Mouse (Mus musculus) gastrocnemius, postnatal 36 days (tissue): Measurements from ENCODE around the gene Pde4d. TPM values are rescaled to one million over a fixed set of nuclear protein-coding genes. Genes with fewer than 3 reads are reported as not detected.

Experiments used
- DNase-seq, 2 experiments: peaks; one replicate each; pipeline ENCODE4 v3.0.0; 2022
- intact Hi-C: fragments of 180-260 bp; cut with DNase I; formaldehyde crosslinking; loops from one replicate; pipeline ENCODE4 v1.15.1; 2025
- total RNA-seq, 2 experiments: library from RNA; stranded (reverse); gene quantifications; 2 replicates each; pipeline ENCODE4 v1.2.3; 2021

Gene Pde4d
- total RNA-seq, 2 experiments from 2014 or later = 190 to 235 TPM

DNA sequence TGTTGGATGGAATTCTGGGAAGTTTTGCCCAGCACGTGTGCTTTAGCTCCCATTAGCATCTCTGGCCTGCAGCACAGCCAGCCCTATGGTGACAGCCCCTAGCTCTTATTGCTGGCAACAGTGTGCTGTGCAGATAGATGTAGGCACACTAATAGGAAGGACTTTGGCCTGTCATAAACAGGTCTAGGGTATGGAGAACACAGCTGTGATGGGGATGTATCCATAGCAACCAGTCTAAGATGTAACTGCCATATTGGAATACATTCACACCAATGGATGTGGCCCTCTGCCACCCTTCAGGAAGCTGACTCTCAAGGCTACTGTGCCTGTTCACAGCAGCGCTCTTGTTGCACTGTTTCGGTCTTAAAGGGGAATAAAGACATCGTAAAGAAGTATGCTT lies 1462.9 kb downstream of the Pde4d start:
- intact Hi-C loops = no loop called here
- no peak for DNase-seq

DNA sequence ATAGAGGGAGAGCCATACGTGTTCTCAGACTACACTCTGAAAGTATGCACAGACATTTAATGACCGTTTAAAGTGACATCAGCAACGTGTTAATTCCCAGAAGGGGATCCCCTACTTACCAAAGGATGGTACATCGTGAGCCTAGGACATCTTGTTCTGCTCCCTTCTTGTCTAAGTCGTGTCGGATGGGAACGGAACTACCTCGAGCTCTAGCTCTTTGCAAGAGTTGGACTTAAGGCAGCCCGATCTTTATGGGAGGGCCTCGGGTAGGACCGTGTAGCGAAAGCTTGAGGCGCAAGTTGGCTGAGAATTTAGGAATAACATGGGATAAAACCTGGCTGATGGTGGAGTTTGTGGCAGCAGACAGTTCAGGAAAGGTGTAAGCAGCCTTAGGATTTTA lies 1464.5 kb downstream of the Pde4d start:
- no peak for DNase-seq
- intact Hi-C loops = no loop called here

DNA sequence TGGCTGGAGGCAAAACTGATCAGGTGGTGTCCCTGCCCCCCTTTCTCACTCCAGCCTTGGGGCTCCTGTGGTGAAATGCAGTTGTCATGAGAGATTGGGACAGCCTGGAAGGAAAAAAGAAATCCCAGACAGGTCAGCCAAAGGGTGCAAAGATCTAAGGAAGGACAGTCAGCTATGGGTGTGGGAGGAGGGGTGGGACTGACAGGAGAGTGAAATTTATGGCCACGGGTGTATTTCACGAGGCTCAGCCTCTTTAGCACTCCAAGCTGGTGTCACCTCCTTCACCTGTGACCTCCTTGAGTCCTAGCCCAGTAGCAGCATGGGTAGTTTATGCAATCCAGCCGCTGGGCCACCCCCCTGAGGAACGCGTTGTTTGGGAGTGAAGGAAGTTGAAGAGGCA lies 1465.1 kb downstream of the Pde4d start:
- intact Hi-C loops = no loop called here
- DNase-seq = peak; percentile 44 to 62

DNA sequence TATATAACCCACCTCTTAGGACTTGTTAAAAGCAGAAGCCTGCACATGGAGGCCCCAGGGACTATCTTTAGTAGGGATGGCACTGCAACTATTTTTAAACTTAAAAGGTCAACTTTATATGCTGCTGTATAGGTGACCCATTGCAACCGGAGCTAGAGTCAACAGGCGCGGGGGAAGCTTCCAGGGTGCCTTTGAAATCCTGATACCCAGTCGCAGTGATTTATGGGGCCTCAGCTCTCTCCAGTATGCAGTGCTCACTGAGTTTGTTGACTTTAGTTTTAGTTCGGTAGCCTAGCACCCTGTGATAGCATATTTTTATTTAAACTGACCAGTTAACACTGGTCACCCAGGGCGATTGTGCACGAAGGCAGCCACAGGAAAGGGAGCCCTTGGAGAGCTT lies 1465.8 kb downstream of the Pde4d start:
- intact Hi-C loops = no loop called here
- peak in 1 of 2 experiments; percentile 41 for DNase-seq

DNA sequence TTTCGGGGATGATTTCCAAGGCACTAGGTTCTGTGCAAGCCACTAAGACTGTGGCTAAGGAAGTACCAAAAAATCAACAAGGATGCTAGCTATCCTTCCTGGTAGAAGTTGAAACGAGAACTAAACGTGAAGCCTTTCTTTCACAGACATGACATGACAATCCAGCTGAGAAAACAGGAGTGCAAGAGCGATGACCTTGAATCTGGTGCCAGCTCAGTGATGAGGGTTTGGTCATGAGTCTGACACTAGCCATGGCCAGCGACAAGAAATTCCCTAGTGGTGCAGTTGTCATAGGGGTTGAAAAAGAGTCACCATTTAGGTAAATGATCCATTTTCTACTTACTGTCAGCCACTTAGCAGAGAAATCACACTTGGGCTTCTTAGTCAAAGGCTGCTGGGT lies 1466.2 kb downstream of the Pde4d start:
- no peak for DNase-seq
- intact Hi-C loops = no loop called here

DNA sequence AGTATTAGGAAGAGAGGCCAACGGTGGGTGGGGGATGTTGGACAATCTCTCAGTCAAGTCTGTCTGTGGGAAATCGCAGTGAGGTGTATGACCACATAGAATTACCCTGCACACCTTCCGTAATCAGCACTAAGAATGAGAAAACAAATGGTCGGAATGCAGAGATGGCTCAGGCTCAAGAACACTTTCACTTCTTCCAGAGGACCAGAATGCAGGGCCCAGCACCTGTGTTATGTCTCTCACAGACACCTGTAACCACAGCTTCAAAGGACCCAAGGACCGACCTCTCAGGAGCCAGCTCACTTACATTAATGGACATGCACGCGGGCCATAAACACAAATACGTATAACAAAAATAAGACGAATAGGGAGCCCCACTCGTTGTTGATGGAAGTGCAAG lies 1467.8 kb downstream of the Pde4d start:
- no peak for DNase-seq
- intact Hi-C loops = no loop called here

DNA sequence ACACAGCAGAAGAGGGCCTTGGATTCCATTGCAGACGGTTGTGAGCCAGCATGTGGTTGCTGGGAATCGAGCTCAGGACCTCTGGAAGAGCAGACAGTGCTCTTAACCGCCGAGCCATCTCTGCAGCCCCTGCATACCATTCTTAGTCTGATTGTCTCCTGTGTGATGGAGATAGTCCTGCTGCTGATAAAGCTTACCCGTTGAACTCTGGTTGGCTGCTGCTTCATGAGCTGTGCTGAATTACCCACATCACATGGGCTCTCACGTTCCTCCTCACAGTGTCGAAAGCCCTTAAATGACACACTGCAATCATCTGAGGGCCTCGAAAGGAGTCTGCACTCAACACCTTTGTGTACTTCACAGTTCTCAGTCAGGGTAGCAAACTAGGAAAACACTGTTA lies 1468.9 kb downstream of the Pde4d start:
- DNase-seq = no peak
- intact Hi-C loops = no loop called here

DNA sequence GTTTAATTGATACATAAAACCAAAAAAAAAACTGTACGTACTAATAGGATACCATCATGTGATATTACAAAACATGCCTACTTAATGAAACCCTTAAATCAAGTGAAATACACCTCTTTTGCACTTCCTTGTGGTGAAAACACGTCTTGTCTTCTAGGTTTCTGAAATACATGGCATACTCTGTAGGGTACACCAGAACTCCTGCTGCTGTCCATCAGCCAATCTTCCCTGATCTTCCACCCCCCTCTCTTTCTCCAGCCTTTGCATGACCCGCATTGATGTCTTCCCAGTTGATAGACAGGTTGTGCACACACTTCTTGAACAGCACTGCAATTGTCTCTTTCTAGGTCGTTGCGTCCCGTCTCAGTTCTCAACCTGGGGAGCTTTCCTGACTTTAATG lies 1470.5 kb downstream of the Pde4d start:
- intact Hi-C loops = loop anchor here (2.0 kb wide), 1 partner anchor 99 kb away; no protein-coding TSS in a partner anchor
- DNase-seq = no peak

DNA sequence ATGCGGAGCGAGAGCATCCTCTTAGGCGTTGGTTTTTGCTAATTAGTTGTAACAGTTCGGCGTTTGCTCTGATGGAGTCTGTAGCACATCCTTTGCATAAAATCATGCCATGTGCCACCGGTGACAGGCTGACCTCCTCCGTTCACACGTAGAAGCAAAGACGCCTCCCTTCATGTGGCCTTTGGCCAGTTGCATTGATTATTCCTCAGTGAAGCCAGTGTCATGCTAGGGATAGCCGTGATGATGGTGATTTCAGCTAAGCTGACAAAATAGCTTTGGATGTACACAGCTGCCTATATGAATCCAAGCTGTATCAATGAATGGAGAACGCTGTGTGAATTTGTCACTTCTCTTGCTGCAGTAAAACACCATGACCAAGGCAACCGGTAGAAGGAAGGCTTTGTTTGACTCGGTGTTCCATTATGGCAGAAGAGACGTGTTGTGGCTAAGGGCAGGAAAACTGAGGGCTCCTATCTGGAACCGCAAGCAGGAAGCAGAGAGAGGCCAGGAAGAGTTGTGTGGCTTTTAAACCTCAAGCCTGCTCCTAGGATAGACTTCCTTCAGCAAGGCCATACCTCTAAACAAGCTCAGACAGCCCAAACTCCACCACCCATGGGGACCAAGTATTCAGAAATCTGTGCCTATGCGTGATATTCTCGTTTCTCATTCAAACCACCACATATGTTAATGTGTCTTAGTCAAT lies 1471.7 kb downstream of the Pde4d start:
- intact Hi-C loops = loop anchor here (2.0 kb wide), 1 partner anchor 97 kb away; no protein-coding TSS in a partner anchor
- DNase-seq = no peak

DNA sequence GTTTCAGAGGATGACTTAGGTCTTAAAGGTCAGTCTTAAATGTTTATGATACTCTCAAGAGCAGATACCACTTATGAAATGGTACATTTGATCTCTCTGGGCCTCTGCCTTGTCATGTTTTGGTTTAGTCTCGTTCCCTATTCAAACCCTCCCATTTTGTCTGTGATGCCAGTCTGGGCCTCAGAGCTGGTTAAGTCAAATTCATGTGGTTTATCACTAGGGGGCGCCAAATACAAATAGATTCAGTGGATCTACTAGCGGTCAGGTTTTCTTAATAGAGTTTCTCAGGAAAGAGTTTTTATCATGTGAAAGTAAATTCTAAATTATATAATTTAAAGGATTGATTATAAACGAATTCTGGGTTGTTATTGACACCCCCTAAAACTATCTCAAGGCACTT lies 1472.5 kb downstream of the Pde4d start:
- intact Hi-C loops = no loop called here
- peak in 1 of 2 experiments; percentile 38 for DNase-seq

DNA sequence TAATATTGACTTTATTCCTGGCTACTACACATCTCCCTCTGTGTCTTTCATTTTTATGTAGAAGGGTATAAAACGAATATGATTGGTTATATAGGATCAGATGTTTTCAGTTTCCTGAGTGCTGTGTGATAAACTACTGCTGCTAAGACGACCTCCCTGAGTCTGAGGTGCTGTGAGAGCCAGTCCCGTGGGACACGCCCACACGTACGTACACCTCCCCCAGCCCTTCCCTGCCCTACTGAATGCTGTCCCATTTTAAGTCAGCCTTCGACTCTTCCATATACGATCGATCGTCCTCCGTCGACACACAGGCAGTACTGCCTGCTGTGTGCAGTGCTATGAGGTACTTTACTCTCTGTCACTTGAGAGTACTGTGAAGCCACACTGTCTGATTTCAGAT lies 1473.0 kb downstream of the Pde4d start:
- no peak for DNase-seq
- intact Hi-C loops = no loop called here

DNA sequence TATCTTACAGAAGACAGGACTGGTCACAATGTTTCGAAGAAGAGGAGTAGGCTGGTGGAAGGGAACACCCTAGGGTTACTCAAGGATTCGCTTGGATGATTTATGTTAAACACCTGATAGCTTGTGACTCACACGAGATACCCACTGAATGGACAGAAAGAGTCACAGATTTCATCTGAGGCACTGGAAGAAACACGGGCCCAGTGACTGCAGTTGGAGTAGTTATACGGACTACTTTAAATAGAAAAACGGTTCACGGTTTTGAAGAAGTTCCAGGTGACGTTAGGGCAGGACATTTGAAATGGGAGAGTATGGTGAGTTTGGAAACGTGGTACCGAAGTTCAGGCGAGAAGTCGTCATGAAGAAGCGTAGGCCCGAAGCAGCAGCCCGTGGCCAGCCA lies 1475.0 kb downstream of the Pde4d start:
- intact Hi-C loops = no loop called here
- no peak for DNase-seq

DNA sequence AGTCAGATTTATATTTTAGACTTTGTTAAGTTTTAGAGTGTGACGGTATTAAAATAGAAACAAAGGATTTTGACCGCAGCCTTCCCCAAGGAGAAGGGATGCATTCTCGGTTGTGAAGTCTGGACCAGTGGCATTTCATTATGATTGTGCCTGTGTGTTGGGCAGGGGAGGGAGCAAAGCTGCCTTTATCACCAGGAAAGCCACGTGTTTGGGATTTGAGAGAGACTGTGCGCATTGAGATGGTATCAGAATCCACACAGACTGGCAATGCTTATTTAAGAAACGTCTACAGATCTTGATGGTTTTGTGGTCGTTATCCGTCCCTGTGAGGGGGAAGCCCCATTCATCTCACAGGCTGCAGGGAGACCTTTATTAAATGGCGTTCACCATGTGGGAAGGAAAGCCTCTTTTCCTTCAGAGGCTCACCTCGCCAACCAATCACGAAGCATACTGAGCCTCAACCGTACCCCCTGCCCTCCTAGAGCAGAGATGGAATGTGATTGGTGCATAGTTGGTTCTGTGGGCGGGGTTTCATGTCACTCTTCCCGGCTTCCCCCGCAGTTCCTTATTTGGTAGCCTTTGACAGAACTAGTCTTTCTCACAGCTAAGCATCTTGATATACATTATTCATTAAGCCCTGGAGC lies 1476.7 kb downstream of the Pde4d start:
- intact Hi-C loops = no loop called here
- DNase-seq = no peak

DNA sequence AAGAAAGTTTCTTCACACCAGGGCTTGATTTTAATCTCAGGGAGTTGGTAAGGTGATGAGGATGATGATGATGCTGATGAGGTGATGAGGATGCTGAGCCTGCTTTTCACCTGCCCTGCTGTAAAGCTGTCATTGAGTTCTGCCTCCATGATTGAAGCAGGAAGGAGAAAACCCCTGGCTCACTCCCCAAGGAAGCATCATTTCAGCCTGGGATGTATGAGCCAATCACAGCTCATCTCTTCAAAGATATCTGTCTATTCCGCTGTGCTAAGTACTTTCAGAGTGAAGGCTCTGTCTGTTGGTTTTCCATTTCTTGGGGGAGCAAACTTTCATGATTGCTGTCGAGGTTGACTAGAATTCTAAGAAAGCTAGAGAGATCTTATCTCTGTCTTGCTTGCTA lies 1478.0 kb downstream of the Pde4d start:
- DNase-seq = no peak
- intact Hi-C loops = no loop called here

DNA sequence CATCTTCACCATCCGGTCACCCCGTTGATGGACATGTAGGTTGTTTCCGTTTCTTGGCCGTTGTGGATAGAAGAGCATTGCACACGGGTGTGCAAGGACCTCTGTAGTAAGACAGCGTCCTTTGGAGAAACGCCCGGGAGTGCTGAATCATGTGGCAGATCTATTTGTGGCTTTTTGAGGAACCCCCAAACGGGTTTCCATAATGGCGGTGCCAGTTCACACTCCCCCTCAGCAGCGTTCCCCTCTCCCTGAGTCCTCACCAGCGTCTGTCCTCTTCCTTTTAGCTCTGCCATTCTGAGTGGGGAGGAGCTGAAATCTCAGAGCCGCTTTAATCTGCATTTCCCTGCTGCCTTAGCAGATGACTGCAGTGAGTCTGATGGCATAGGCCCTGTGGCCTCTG lies 1482.9 kb downstream of the Pde4d start:
- DNase-seq = no peak
- intact Hi-C loops = no loop called here

DNA sequence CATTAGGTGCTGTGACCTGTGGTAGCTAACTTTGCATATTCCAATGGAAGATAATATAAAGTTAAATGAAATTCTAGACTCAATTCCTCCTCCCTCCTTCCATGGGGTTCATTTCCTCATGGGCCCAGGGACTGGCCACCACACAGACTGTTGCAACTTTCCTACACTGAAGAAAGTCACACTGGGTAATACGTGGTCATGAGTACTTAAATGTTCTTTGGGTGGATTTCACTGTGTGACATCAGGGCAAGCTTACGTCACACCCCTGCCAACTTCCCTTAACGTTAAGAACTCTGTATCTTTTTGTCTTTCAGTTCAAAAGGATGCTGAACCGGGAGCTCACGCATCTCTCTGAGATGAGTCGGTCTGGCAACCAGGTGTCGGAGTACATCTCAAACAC lies 1483.8 kb downstream of the Pde4d start:
- intact Hi-C loops = no loop called here

DNA sequence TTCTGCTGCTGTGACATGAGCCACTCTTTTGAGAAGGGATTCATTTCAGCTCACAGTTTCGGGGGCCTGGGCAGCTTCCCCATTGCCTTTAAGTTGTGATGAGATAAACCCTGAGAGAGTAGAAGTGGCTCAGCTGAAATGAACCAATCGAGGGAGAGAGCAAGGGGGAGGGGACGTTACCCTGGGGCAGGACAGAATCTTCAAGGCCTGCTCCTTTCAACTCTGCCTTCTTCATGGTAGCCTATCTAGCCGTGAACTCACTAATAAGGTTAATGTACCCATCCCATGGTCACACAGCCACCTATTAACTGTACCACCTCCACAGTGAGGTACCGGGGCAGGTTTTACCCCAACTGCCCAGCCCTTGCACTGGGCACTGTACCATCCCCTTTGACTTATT lies 1487.1 kb downstream of the Pde4d start:
- DNase-seq = no peak
- intact Hi-C loops = no loop called here

More for the DNA sequence above, 1483.8 kb downstream of the Pde4d start:
- no peak for DNase-seq

DNA sequence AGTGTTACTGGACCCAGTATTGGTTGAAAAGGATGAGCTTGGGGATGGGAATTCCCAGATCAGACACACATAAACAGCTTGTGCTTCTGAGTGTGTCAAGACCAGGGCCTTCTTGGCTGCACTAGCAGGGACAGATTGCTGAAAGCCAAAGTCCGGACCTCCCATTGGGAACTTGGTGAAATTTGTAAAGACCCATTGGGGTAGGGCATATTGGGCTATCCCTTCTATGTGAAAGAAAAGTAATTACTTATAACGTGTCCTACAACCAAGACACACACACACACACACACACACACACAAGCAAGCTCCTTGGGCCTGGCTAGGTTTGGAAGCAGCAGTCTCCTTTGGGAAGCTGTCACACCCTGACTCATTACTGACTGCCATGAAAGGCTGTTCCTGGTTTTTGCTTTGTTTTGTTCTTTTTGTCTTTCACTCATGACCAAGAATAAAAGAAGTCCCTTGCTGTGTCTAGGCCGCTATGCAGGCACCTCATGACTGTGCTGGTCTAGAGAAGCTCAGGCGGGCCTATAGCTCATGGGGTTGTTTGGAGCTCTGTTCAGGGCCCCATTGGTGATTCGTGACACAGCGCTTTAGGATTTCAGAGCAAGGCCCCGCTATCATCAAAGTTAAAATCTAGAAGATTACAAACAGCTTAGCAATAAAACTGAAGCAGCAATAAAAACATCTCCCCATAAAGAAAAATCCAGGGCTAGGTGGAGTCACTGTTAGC lies 1495.2 kb downstream of the Pde4d start:
- intact Hi-C loops = no loop called here
- no peak for DNase-seq

DNA sequence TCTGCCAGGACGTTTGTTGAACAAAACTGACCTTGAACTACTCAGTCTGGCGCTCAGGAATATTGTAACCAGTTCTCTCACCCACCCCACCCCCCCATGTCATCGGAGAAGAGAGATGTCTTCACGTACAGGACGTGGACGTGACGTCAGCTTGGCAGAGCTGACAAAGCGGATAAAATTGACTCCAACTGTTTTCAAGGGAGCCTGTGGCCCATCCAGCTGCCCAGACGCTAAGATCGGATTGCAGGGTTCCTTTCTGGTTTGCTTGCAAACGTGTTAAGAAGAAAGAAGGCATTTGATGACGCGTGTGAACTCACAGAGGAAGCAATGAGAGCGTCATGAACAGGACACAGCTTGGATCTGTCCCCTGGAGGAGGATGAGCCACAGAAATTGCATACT lies 1501.7 kb downstream of the Pde4d start:
- DNase-seq = peak in 1 of 2 experiments; percentile 46
- intact Hi-C loops = no loop called here

DNA sequence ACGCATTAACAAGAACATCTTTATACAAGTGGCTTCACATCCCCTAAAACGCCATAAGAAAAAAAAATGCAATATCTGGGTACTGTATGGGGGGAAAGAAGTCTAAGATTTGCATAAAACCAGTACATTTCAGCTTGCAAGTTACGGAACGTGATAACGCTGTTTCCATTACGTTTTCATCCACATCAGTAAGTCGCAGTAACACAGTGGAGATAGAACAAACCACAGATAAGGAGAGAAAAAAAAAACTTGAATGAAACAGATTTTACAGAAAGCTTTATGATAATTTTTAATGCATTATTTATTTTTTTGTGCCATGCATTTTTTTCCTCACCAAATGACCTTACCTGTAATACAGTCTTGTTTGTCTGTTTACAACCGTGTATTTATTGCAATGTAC lies 1504.4 kb downstream of the Pde4d start:
- intact Hi-C loops = no loop called here
- DNase-seq = no peak

DNA sequence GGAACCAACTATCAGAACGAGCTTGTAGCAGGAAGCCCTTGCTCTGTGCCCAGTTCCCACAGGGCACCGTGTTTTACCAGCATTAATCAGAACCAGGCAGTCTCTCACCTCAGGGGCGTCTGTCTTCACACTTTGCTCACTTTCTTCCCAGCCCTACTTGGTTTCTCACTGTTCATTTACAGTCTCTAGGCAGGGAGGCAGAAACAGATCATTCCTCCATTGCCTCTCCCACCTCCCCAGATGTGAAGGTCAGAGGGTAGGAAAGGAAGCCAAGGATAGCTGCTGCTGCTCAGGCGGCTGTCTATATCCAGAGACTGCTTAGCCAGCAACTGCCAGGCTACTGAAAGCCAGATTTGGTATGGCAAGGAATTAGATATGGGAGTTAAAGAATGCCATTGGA lies 1508.2 kb downstream of the Pde4d start:
- intact Hi-C loops = no loop called here
- no peak for DNase-seq
